Mouse (Mus musculus): ENCODE measurements around the gene Rcvrn. TPM values are rescaled to one million over a fixed set of nuclear protein-coding genes. Genes with fewer than 3 reads are reported as not detected.

Gene Rcvrn
- total RNA-seq, 2 experiments from 2014 or later: 0.40 TPM; not detected in 1

Other genes with a start within 250 kb of the Rcvrn start
- 10 to 100 TPM; 37.2 to 76.3 TPM for gene Gas7, start 239.9 kb upstream of the Rcvrn start, total RNA-seq (2021)
- gene Glp2r, start 75.8 kb downstream of the Rcvrn start, total RNA-seq (2021): under 1 TPM; 0.07 to 0.10 TPM
- not detected for gene Gsg1l2, start 79.3 kb downstream of the Rcvrn start, total RNA-seq (2021)
- gene Dhrs7c, start 102.9 kb downstream of the Rcvrn start, total RNA-seq (2021): not detected
- gene Usp43, start 226.8 kb downstream of the Rcvrn start, total RNA-seq (2021): 1 to 10 TPM in 1 of 2 experiments, under 1 TPM in 1; 0.76 to 1.6 TPM

Measured in adrenal gland, postnatal 36 days (tissue).